Mouse (Mus musculus): ENCODE measurements at regions not wholly inside any gene's neighbourhood (a gene's known extent, or its start where the extent isn't known, plus 50 kb on each side); places are given as distances from the start of the nearest gene placed in this dataset.

DNA sequence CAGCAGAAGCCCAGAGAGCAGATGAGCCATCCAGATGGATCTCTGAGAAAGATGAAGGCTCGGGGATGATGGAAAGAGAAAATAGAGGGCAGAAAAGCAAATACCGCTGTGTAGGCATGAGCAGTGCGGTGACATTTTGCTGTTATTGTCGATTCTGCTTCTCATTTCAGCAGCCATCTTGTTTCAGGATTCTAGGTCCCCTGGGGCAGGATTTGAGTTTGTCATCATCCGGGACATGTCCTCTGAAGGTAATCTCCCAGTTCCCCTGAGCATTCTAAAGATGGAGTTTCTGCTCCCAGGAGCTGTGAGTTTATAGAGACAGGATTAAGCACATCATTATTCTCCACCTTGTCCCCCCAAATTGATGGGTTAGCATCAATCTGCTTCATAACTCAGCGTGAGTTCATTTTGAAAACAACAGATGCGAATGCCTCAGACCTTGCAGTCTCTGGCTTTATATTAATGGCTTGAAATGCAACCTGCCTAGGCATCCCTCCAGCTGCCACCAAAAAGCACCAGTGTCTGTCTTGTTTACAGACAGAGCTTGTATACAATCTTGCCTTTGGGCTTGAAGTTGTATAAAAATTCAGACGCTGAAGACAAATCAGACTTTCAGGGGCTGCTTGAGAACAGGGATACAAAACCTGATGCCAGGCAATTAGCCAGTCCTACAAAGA, 128.6 kb upstream of the Foxa2 start:
- DNase-seq (ENCODE audit: low spot score): no peak

DNA sequence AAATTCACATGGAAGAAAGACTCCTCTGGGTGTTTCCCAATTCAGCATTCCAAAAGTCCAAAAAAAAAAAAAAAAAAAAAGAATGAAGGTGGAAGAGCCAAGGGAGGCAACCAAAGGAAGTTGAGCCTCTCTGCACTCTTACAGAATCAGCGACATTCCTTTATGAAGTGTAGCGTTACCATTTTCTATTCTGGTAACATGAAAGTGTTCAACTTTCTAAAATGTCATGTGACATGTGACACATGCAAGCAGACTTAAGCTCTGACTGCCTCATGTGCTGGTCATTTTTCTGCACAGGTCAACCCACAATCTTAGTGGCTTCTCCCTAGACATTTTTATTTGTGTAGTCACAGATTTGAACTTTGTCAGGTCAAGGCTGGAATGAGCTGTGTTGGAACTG, 133.5 kb upstream of the Foxa2 start:
- no peak for DNase-seq (ENCODE audit: low spot score)

DNA sequence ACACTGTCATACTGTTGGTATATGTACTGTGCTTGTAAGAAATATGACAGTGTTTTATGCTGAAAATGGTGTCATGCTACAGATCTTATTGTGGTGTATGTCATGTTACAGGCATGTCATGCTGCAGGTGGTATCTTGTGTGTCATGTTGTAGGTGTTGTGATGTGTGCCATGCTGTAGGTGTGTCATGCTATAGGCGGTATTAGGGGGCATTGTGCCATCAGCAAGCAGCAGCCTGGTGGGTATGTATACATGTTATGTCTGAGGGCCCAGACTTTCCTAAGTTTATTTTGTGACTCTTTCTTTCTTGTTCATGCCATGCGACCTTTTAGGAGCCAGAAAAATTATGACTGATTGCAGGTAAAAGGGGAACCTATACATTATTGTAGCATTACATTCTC, 134.7 kb upstream of the Foxa2 start:
- no peak for DNase-seq (ENCODE audit: low spot score)

DNA sequence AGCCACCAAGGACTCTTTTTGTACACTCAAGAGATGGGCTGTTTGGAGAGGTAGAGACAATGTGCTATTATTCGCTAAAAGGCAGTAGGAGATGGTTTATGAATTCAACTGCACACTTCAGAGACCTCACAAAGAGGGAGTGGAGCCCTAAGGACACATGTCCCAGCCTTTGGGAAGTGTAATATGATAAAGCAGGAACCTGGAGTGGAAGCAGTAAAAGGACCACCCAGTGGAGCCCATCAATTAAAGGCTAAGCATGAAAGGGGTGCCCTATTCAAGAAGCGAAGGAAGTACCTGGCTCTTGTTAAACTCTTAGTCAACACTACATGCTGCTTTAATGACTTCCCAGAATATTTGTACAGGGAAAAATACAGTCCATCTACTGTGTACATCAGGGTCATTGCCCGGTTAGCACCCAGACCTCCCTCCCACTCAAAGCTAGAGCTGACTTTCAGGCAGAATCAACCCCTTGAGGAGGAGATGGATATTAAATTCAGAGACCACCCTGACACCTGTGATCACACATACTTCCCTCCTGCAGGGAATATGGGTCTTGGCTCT, 135.8 kb upstream of the Foxa2 start:
- DNase-seq (ENCODE audit: low spot score): no peak

DNA sequence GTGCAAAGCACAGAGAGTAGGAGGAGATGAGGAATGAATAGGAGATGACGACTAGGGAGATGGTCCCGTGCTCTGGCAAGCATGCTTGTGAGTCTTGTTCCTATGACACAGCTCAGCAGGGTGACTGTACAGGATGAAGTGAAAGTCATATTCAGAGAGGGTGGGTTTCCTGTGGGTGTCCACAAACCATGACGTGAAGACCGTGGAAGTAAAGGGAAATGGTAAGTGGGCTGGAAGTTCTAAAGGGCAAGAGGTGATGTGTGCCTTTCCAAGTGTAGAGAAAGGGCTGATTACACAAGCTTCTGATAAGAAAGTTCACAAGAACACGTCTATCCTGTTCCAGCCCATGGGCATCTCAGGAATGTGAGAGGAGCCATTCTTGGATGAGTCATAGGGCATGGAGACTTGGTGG, 138.0 kb upstream of the Foxa2 start:
- DNase-seq (ENCODE audit: low spot score): no peak

DNA sequence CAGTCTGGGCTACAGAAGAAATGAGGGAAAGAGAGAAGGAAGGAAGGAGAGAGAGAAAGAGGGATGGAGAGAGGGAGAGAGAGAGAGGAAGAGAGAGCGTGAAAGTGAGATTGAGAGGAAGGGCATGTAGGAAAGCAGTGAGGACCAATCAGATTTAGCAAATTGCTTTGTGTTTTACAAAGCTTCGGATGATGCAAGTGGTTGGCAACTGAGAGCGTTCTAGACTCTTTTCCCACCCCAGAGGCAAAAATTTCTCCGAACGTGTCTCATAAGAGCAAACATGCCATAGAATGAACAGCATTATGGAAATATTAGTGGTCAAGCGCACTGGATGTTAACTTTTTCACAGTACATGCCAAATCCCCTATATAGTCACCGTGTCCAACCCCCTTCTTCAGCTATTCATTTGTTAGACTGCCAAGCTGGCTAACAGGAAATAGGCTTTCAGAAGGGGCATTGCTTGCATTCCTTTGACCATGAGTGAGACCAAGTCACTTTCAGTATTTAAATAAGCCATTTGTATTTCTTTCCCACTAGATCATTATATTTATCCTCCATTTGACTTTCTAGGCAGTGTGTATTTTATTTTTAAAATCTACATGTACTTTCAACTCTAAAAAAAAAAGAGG, 139.7 kb upstream of the Foxa2 start:
- DNase-seq (ENCODE audit: low spot score): no peak

DNA sequence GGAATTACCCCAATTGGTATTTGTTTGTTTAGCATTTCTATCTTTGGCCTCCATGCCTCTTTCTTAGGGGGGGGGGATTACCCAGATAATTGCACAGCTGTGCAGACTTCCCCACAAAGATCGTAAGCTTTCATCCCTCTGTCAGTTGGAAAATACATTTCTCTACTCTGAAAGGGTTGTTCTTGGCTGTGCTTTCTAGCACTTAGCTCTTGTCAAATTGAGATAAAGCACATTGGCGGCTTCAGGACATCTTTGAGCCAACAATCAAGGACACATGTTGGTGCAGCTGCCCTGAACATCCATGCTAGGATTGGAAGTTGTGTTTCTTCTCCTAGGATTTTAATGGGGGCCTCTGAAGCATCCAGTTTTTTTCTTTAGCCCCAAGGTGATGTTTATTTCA, 142.1 kb upstream of the Foxa2 start:
- DNase-seq (ENCODE audit: low spot score): no peak

DNA sequence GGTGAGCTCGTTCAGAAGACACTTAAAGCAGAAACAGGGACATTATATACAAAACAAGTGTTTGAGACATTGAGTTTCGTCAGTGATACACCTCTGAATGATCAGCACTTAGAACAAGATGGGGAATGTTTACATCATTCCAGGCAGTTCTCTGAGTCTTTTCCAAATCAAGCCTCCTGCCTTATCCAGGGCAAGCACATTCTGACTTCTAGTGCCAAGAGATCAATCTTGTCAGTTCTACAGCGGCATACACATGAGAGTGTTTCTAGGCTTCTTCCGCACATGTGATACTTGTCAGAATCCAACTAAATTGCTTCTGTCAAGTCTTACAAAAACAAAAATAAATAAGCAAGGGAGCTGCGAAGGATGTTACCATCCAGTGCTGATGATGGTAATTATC, 142.5 kb upstream of the Foxa2 start:
- no peak for DNase-seq (ENCODE audit: low spot score)

DNA sequence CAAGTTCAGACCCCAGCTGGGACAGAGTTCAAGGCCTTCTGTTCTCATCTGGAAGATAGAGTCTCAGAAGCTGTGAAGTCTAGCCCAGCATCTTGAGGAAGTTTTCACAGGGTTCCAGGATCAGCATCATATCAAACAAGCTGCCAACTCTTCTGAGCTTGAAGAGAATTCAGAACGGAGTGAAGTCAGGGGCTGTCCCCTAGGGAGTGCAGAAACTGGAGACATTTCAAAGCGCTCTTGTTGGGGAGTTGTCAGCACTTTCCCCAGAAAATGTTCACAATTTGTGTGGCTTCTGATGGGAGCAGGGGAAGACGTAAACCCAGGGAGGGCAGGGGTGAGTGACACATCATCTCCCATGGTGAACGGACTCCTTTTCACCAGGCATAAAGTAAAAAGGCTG, 146.2 kb upstream of the Foxa2 start:
- DNase-seq (ENCODE audit: low spot score): no peak

DNA sequence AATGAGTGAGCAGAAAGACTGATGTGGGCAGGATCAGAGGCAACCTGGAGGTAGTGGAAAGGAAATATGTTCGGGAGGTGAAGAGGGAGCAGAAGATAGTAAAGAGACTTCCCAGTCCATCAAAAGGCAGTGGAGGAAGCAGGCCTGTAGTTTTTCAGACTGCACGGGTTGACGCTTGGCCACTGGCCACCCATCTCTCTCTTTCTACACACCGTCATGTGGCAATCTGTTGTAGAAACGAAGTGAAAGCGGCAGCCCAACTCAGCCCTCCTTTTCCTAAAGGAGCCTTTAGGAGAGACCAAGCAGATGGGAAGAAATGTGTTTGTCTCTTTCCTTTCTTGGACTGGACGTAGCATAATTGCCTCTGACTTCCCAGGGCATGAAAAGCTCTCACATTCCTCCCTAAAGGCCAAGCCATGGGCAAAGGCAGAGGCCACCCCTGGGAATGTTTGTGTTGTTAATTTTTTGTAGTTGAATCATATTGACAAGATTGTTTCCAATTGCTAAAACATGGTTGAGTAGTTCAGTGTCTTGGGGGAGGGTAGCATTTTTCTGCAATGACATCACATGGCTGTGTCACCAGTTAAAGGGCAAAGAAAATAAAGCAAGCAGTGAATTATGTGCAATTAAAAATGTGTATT, 150.7 kb upstream of the Foxa2 start:
- DNase-seq (ENCODE audit: low spot score): no peak

DNA sequence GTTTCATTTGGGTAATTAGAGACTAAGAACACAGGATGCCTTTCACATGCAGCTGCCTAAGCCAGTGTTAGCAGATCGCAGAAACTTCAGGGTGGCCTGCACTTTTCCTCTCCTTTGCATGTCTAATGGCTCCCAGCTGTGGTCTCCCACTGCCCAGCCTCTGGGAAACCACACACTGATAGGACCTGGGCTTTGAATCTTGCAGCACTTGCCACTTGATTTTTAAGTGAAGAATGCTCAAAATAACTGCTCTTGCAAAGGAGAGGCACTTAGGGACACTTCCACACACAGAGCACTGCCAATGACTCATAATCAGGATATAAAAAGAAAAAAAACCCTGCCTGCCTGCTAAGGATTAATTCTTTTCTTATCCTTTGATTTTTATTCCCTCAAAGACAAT, 159.9 kb upstream of the Foxa2 start:
- peak; percentile 24 for DNase-seq (ENCODE audit: low spot score)

DNA sequence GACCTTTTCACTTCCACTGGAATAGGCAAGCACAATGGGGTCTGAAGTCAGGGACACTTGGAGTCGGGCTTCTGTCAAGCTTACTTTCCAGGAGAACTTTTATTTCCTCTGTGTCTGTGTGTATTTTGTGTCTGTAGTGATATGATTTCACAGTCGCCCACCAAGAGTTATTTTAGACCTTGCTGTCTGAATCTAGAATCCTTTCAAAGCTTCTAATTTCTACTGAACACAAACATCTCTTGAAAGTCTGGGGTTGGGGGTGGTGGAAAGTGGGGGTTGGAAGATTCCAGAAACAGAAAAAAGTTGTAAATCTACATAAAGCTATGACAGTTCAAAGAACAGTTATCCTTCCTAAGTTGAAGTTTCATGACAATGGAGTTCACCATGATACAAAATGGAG, 164.0 kb upstream of the Foxa2 start:
- DNase-seq (ENCODE audit: low spot score): no peak

DNA sequence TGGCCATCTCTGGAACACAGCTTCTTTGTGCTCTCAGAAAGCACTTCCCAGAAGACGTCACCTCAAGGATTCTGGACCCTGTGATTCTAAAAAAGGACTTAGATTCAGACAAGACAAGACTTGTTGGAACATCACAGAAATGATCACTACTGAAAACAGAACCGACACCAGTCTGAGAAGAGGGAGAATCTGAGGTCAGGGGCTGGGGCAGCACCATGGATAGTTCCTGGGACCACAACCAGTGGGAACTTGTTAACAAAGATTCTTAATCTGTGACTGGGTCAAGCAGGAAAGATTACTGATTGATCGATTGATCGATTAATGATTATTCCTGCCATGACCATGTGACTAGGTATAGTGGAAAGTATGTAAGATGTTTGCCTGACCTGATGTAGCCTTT, 170.4 kb upstream of the Foxa2 start:
- peak; percentile 29 for DNase-seq (ENCODE audit: low spot score)

DNA sequence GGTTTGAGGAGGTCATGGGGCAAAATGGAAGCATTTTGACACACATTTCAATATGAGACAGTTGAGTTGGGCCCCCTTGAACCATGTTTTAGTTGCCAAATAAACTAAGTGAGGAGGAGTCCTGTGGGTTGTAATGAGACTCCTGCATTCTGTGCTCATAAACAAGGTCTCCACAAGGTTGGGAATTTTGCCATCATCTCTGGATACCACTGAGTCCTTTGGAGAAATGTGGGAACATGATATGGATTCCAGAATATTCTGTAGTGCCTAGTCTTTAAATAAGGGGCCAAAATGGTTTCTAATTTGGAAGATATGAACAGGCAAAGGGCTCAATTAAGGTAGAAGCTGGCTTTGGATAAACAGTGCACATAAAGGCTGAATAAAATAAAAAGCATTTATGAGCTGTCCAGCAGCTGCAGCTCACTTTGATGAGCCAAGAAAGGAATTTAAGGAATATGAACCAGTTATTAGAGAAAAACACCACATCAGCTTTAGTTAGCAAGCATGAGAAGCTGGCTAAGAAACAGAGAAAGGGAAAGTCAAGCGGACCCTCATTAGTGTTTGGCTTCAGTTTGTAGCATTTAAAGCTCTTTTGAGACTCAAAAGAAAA, 161.3 kb upstream of the Sstr4 start:
- no peak for DNase-seq (ENCODE audit: low spot score)

DNA sequence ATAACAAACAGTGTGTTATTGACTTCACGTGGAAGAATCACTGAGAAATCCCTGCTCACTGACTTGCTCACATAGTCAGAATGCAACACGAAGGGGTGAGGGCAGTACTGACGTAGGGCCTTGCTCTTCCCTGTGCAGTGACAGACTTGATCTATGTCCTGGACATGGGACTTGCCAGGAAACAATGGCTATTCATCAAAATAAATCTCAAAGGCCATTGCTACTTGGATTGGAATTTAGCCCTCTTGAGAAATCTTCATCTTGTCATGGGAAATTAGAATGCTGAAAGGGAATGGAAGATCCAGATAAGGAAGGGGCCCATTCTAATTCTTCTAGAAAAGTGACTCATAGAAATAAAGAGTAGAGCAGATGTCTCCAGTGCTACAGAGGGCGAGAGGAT, 158.0 kb upstream of the Sstr4 start:
- no peak for DNase-seq (ENCODE audit: low spot score)

DNA sequence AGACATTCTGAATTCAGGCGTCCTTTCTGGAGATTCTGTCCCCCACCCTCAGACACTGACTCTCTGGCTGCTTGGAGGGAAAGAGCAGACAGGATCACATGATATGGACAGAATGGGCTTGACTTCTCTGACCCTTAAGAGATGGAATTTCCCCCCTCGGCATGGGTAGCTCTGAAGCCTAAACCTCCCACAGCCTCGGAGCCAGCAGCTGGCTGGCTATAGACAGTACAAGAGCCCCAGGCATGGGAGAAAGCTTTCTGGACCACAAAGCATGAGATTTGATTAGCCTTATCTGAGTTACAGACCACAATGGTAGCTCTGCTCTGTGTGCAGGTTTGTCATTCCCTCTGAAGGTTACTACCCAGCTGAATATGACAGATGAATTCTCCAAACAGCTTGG, 156.1 kb upstream of the Sstr4 start:
- DNase-seq (ENCODE audit: low spot score): peak; percentile 20

DNA sequence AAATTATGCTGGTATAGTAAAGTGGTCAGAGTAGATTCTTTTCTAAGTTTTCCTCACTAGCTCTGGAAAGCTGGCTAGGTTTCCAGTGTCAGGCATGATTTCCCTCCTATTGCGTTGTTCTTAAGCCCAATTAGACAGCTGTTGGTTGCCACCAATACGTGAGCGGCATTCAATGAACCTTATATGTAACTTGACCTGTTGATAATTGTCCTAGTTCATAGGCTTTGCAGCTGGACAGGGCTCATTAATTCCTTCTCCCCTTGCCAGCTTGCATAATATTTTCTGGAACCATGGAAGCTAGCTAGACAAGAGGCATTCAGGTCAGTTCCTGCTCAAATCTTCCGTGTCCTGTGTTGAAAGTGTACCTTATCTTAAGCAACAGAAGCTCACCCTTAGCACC, 152.9 kb upstream of the Sstr4 start:
- no peak for DNase-seq (ENCODE audit: low spot score)

DNA sequence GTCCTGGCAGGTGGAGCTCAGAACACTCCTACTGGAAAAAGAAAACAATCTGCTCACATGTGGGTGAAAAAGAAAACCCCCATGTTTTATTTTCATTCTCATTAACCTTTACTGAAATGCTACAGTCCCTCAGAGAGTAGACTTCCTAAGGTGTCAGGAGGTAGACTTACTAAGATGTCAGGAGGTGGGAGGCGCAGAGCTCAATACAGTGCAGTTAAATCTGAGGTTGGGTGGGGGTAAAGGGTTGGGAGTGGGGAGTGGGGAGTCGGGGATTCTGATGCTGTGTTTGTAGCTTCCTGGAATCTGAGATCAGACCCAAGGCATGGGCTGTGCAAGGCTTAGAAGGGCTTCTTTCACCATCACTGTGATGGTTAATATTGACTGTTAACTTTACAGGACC, 149.6 kb upstream of the Sstr4 start:
- no peak for DNase-seq (ENCODE audit: low spot score)

DNA sequence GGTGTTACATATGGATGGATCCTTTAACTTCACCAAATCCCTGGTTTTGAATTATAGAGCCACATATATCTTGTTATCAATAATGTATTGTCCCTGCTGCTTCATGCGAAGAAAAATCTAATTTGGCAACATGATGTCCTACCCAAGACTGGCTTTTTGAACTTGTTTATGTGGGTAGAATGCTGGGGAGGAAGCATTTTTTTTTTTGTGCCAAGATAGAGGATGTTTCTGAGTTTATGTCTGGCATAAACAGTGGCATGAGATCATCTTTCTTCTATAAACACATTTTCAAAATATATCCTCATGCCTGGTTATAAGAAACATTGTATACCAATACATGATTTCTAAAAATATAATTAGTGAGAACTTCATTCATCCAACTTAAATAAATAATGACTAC, 144.2 kb upstream of the Sstr4 start:
- no peak for DNase-seq (ENCODE audit: low spot score)

DNA sequence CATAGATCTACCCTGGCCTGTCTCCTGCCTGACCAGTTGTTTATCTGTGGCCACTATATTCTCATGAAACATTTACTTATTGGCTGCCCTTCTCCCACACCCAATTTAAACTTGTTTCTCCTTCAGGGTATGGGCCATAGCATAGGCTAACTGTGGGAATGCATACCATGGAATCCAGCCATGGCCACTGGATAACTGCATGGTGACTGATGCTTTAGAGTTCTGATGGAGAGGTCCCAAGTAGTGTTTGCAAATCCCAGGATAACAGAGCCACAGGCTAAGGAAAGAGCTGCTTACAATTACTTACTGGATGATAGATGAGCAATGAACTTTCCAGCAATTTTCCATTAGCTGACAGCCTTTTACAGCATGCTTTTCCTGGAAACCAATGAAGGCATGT, 139.5 kb upstream of the Sstr4 start:
- no peak for DNase-seq (ENCODE audit: low spot score)

DNA sequence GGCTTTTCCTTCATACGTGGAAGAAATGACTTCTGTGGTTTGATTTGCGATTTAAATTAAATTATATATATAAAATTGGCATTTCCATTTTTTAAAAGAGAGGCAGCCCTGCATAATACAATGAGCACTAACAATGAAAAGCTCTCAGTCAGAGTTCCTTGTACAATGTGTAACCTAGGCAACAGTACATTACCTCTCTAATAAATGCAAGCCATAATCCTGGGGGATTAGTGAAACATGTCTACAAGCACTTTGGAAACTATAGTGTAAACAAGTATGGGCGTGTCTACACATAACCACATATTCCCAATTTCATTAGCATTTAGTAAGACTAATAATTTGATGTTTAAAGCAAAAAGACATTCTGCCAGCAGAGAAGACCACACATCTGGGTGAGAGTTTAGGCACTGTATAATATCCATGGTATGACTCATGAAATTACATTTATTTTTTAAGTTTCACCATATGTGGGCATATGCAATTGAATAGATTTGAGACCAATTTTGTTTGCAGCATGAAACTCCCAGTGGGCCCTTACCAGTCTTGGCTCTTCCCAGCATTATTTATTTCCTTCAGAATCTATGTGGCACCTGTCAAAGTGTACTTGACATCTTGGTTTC, 130.9 kb upstream of the Sstr4 start:
- DNase-seq (ENCODE audit: low spot score): no peak

DNA sequence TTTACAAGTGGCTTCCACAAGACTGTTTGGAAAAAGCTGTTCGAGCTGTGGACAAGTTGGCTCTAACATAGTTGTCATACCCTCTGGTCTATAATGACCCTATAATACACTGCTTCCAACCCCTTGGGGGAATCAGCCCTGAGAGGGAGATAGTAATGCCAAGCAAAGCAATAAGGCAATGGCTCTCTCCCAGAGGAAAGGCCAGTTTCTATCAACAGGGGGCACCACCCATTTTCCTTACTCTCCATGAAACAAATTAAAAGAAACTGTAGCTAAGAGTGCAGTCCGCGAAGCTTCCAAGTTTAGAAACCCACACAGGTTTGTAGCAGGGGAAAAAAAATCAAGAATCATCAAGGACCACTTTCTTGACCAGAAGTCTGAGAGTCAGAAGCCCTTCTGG, 115.9 kb upstream of the Sstr4 start:
- DNase-seq (ENCODE audit: low spot score): no peak

DNA sequence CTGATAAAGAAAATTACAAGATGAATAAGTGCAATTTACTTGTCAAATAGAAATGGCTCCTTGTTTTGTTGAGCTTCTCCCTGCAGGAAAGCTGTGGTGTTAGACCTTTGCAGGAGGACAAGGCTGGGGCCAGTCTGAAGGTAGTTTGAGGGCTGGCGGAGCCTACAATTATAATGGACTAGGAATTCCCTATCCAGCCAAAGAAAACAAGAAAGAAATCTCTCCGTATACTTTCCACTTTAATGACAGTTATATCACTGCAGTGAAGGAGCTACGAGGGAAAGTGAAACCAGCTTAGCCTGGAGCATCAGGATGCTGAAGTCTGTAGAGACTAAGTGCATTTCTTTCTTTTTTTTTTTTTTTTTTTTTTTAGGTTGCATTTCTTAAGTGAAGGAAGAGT, 104.8 kb upstream of the Sstr4 start:
- DNase-seq (ENCODE audit: low spot score): no peak

Measured in embryo, embryonic 10 days (tissue).